Comparison of ENCODE assay signal across 9 mouse cellular contexts in the genomic region with DNA sequence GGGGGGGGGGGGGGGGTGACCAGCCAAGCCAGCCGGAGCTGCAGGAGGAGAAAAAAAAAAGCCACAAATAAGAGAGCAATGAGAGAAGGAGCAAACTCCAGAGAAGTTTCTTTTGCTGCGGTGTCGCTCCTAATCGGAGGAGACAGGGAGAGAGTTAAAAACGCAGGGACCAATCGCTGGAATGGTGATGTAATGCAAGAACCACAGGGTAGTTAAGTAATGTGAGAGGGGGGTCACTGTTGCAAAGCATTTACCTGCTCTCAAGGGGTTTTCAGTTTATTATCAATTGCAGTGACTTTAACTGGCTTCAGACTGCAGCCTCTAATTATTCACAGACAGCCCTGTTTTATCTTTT.
DNase-seq lines count a peak whose midpoint lies in the region; ATAC-seq and TF ChIP-seq lines count a peak whose summit lies in the region.
"Had no signal": no experiment of that assay in that cellular context is flagged by ENCODE, and none has a peak within 500 bp of the region (broad histone marks: within the 10 kb centered on the region; RNA-seq: fewer than 3 reads in every experiment).

No protein-coding gene starts in this region.

- H3K4me2 ChIP-seq in heart, embryonic 15.5 days: peak overlapping the region; percentile 72

- ATAC-seq in heart, embryonic 15.5 days (replicated peaks; ENCODE audit: insufficient number of reproducible peaks, insufficient read depth, low FRiP score, low read depth): no peak
- ATAC-seq in frontal cortex, adult (ENCODE audit: low TSS enrichment): no peak

- H3K36me3 ChIP-seq in E14TG2a.4 (ENCODE audit: insufficient read depth, low read length) (no peaks in the 10 kb centered on the region), macrophage (ENCODE audit: inconsistent target) (peaks cover 9% of the 10 kb centered on the region; the same call in 1 of the 2 replicates)
- H3K36me3 ChIP-seq in heart, embryonic 15.5 days: no peaks in the 10 kb centered on the region

- no peak for TF ChIP-seq CTCF in E14TG2a.4 (conservative IDR thresholded peaks at IDR 0.05; ENCODE audit: low read length)

- peaks cover 55% of the 10 kb centered on the region for H3K79me2 ChIP-seq in macrophage (ENCODE audit: inconsistent target)

- peak overlapping the region; percentile 66 for H3K9ac ChIP-seq in heart, embryonic 15.5 days

- peaks cover 31% of the 10 kb centered on the region for H3K4me1 ChIP-seq in E14TG2a.4 (replicated peaks; ENCODE audit: low read depth, low read length)
- H3K4me1 ChIP-seq in heart, embryonic 15.5 days (replicated peaks): peaks cover 45% of the 10 kb centered on the region

- peak overlapping the region; percentile 92 for H3K27ac ChIP-seq in heart, embryonic 15.5 days
- peak overlapping the region; percentile 95 for H3K27ac ChIP-seq in macrophage

- H3K9me3 ChIP-seq in E14TG2a.4 (ENCODE audit: low read length): no peaks in the 10 kb centered on the region
- H3K9me3 ChIP-seq in heart, embryonic 15.5 days (replicated peaks): no peaks in the 10 kb centered on the region

- peak overlapping the region; percentile 48 for H3K4me3 ChIP-seq in E14TG2a.4 (replicated peaks; ENCODE audit: low read length)
- peak overlapping the region; percentile 58 for H3K4me3 ChIP-seq in heart, embryonic 15.5 days
- peak overlapping the region; percentile 65 for H3K4me3 ChIP-seq in macrophage (ENCODE audit: inconsistent target)
- H3K4me3 ChIP-seq: erythroblast, embryonic 14.5 days had no signal

- no peaks in the 10 kb centered on the region for H3K27me3 ChIP-seq in E14TG2a.4 (ENCODE audit: insufficient read depth, low read length)
- H3K27me3 ChIP-seq in heart, embryonic 15.5 days: no peaks in the 10 kb centered on the region

- DNase-seq in cerebellum, adult 9-11 months: peak; percentile 17
- no peak for DNase-seq in cerebellum, adult 11-12 months
- DNase-seq in ovary, postnatal 14 days (ENCODE audit: low spot score): no peak
- no peak for DNase-seq in kidney, adult 18-20 months

- WGBS in heart, embryonic 15.5 days: under 1% methylated on average over 5 of the region's 6 CpGs
- WGBS in macrophage (ENCODE audit: missing documents): under 1% methylated on average over 6 of the region's 6 CpGs
